Mouse (Mus musculus): Measurements from ENCODE around the gene Haus6. TPM values are rescaled to one million over a fixed set of nuclear protein-coding genes. Genes with fewer than 3 reads are reported as not detected.
"Not testable (repeated sequence)": the region's sequence is repeated elsewhere in the genome, so short reads cannot be mapped to it uniquely, and the experiment has no call there.

Gene Haus6
- polyA plus RNA-seq (2015; fragmentation: Nextera tagmentation; extraction: Ambion mirVana) = 13.0 and 13.7 TPM in 2 replicates

DNA sequence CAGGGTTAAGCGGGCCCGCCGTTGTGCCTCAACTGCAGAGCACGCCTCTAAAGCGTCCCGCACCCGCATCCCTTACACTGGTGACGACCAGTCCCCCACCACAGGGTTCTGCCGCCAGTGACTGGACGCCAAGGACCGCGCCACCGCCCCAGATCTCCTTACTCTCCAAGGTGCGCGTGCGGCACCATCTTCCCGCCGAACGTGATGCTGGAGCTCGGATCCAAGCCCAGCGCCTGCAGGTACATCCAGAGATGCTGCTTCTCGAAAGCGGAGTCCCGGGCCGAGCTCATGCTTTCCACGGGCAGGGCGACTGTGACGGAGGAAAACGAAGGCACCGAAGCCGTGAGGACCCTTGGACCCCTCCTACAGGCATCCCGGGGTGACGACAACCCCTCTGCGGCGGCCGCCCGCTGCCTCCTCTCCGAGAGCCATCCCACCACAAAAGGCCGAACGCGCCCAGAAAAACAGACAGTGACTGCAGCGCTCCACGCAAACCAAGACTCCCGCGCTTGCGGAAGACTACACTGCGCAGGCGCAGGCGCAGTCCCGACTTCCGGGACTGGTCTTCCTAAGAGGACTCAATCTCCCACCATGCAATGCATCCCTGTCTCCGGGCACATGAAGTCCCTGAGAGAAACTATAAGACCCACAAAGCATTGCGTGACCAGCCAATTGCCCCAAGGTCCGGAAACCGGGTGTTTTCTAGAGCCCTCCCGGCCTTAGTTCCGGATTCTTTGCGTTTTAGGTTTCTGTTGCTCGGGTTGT, at the start of gene Haus6:
Gene Haus6, minus strand, starts transcription at position 532 of the 765 bp plus-strand sequence.
- under 1% methylated on average over 59 of the region's 59 CpGs for WGBS
- H3K9me3 ChIP-seq = no peaks in the 10 kb centered on the region

DNA sequence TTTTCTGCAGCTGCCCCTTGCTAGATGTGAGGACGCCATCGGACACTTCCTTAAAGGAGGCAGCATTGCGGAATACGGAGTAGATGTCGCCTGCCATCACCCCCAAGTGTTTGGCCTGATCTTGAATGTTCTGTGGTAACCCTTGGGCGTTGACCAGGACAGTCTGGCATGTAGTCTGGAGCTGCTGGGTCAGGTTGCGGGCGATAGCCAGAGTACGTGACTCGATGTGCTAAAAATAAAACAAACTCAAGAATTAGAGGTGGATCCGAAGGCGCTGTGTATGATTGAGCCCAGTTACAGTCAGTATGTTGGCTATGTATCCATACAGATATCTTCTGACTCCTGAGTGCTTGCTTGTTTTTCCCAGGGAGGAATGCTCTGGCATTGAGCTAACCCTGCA, 45.3 kb upstream of the Haus6 start:
- 93% methylated on average over 12 of the region's 12 CpGs for WGBS

More for the DNA sequence above, at the start of gene Haus6:
- Histone ChIP-seq H3K9ac (peak within 1 kb of the TSS; percentile 81), H3K4me3 (replicated peaks) (peak within 1 kb of the TSS; percentile 69), H3K27me3 (replicated peaks) (no peaks in the 10 kb centered on the region), H3K27ac (peak within 1 kb of the TSS; percentile 61), H3K36me3 (no peaks in the 10 kb centered on the region), H3K4me2 (replicated peaks) (peak within 1 kb of the TSS; percentile 77), H3K4me1 (replicated peaks) (no peaks in the 10 kb centered on the region)
- ATAC-seq = peak; percentile 100

DNA sequence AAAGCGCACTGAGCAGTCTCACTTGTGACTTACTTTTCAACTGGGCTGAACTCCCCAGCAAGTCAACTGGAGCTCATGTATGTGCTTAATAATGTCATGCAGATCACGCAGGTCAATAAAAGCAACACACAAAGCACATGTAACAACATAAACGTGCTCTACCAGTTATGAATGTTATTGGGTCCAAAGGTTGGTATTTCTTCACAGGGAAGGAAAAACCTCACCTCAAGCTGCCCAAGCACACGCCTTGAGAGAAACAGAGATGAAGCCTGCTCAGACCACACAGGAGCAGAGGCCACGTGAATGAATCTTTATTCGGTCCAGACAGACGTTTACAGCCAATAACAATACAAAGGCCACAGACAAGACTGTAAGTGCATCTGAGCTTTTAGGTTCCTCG, 44.6 kb upstream of the Haus6 start:
- not testable (repeated sequence) for H3K27ac ChIP-seq; H3K4me1 ChIP-seq (replicated peaks); H3K27me3 ChIP-seq (replicated peaks); H3K9me3 ChIP-seq; H3K9ac ChIP-seq; H3K4me3 ChIP-seq (replicated peaks); H3K4me2 ChIP-seq (replicated peaks)
- peaks cover 35% of the 10 kb centered on the region for H3K36me3 ChIP-seq
- ATAC-seq = peak; percentile 91
- WGBS = 82% methylated on average over 8 of the region's 8 CpGs

More for the DNA sequence above, 45.3 kb upstream of the Haus6 start:
- H3K36me3 ChIP-seq = peaks cover 35% of the 10 kb centered on the region
- 0 out of 2 replicates have a peak, but pooled peaks have one; percentile 13 for ATAC-seq
- no peaks in the 10 kb centered on the region for H3K27me3 ChIP-seq (replicated peaks)
- H3K4me3 ChIP-seq (replicated peaks) = no peak overlapping the region
- H3K9ac ChIP-seq = no peak overlapping the region
- no peaks in the 10 kb centered on the region for H3K9me3 ChIP-seq
- no peak overlapping the region for H3K27ac ChIP-seq
- H3K4me1 ChIP-seq (replicated peaks) = no peaks in the 10 kb centered on the region
- H3K4me2 ChIP-seq (replicated peaks) = no peak overlapping the region

DNA sequence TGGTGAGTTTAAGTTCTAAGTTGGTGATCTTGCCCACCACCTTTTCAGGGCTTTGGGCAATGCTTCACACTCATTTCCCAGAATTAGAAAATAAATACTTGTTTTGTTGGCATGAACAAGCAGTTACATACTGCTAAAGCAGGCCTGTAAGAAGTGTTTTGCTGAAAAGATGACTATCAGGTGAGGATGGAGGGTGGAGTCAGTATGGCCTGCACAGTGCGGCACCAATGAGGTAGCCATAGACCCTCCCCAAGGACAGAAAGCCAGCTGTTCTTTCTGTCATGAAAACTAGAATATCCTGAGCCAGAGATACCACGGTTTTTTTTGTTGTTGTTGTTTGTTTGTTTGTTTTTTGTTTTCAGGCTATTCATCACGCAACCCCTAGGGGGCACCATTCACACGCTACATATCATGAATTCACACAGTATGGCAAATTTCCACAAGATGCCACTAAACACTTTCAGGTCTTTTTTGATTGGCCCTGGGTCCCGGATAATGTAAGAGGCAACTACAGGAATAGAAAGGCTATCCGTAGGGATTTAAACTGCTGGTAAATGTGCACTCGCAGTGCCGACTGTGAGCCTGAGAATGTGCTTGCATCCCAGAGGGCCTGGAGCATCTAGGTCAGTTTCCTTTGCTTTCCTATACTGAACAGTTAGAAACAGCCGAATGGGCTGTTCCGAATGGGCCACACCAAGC, 40.0 kb upstream of the Haus6 start:
- H3K4me3 ChIP-seq (replicated peaks) = no peak overlapping the region
- no peak overlapping the region for H3K9ac ChIP-seq
- H3K4me1 ChIP-seq (replicated peaks) = no peaks in the 10 kb centered on the region
- 76% methylated on average over 10 of the region's 10 CpGs for WGBS
- H3K27me3 ChIP-seq (replicated peaks) = no peaks in the 10 kb centered on the region
- no peaks in the 10 kb centered on the region for H3K9me3 ChIP-seq
- H3K4me2 ChIP-seq (replicated peaks) = no peak overlapping the region
- ATAC-seq = no peak
- no peak overlapping the region for H3K27ac ChIP-seq
- H3K36me3 ChIP-seq = no peaks in the 10 kb centered on the region

DNA sequence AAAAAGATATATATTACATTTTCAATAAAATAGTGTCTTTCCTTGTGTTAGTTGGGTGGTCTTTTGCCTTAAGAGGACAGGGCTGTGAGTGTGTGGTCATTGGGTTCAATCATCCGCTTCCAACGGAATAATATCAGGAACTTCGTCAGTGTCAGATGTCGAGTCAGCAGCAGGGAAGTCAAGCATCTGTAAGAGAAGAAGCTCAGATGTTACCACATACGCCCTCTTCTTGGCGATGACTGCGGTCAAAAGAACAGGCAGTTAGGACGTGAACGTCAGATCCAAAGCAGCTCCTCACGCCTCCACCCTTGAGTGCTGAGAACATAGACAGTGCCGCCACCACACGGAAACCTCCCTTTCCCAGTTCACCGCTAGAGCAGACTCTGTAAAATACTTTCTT, 36.5 kb upstream of the Haus6 start:
- not testable (repeated sequence) for H3K4me1 ChIP-seq (replicated peaks); ATAC-seq; H3K4me3 ChIP-seq (replicated peaks); H3K4me2 ChIP-seq (replicated peaks); H3K9me3 ChIP-seq; H3K27ac ChIP-seq; H3K36me3 ChIP-seq; H3K27me3 ChIP-seq (replicated peaks); H3K9ac ChIP-seq
- 92% methylated on average over 11 of the region's 13 CpGs for WGBS

DNA sequence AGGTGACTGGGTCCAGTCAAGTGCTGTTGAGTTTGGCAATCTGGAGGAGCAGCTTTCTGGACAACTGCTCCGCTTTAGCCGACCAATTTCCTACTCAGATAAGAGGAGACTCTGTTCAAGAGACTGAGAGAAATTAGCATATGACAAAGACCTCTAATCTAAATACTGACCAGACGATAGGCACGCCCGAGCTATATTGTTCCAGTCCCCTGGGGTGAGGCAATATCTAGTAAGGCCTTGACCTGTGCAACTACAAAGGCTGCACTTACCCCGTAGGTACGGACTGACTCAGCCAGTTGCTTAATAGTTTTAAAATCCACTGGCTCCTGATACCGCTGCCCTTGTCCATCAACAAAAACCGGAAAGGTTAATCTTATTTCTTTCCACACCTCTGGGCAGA, 25.7 kb upstream of the Haus6 start:
- not testable (repeated sequence) for H3K4me2 ChIP-seq (replicated peaks); H3K27ac ChIP-seq; H3K4me3 ChIP-seq (replicated peaks); H3K9ac ChIP-seq; H3K4me1 ChIP-seq (replicated peaks); H3K27me3 ChIP-seq (replicated peaks); H3K36me3 ChIP-seq; H3K9me3 ChIP-seq; ATAC-seq
- 78% methylated on average over 9 of the region's 9 CpGs for WGBS

DNA sequence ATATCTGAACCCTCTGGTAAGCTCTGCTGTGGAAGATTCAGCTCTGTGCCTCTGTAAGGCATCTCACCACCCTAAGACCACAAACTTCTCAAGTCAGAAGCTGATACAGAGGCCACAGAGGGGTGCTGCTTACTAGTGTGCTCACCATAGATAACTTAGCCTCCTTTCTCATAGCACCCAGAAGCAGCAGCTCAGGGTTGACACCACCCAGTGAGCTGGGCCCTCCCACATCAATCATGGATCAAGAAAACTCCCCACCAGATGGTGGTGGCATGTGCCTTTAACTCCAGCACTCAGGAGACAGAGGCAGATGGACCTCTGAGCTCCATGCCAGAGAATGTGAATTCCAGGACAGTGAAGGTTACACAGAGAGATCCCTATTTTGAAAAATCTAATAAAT, 23.0 kb upstream of the Haus6 start:
- H3K9me3 ChIP-seq; H3K9ac ChIP-seq; H3K27ac ChIP-seq; H3K36me3 ChIP-seq; H3K4me1 ChIP-seq (replicated peaks); H3K4me2 ChIP-seq (replicated peaks); H3K27me3 ChIP-seq (replicated peaks); H3K4me3 ChIP-seq (replicated peaks): not testable (repeated sequence)
- peak; percentile 51; the same call in 1 of the 2 replicates for ATAC-seq

DNA sequence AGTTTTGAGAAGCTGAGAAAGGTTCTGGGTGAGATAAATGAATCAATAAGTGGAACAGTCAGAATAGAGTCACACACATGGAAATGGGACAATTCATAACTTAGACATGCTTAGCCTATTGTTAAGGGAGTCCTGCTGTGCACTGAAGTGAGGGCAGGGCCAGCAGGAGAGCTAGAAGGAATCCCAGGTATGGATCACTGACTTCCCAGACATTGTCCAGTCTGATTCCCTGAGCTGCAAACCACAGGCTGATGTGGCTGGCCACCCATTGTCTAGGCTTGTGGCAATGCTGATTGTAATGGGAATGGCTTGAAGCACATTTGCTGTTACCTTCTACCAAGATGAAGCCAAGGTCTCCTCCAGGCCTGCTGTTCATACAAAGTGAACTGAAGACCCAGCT, 22.5 kb upstream of the Haus6 start:
- H3K27ac ChIP-seq; H3K9ac ChIP-seq; H3K4me1 ChIP-seq (replicated peaks); H3K4me2 ChIP-seq (replicated peaks); H3K9me3 ChIP-seq; H3K36me3 ChIP-seq; H3K4me3 ChIP-seq (replicated peaks); ATAC-seq; H3K27me3 ChIP-seq (replicated peaks): not testable (repeated sequence)

DNA sequence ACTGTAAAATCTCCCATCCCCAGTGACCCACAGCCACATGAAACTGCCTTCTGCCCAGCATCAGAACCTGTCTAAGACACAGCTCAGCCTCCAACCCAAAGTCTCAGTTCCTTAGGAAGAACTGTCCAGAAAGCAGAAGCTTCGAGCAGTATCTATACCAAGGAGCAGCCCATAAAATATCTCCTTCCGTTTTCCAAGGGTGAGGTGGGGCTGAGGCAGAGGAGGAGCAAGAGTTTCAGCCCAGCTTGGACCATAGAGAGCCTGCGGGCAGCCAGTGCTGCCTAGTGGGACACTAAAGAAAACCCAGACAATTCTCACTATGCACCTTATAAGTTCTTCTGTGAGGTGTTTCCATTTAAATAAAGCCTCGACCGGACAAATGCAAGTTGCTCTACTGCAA, 20.7 kb upstream of the Haus6 start:
- WGBS = 69% methylated on average over 5 of the region's 5 CpGs
- not testable (repeated sequence) for H3K27me3 ChIP-seq (replicated peaks); H3K9me3 ChIP-seq; H3K4me2 ChIP-seq (replicated peaks); H3K27ac ChIP-seq; H3K36me3 ChIP-seq; H3K9ac ChIP-seq; H3K4me1 ChIP-seq (replicated peaks); H3K4me3 ChIP-seq (replicated peaks)
- peak; percentile 85 for ATAC-seq

DNA sequence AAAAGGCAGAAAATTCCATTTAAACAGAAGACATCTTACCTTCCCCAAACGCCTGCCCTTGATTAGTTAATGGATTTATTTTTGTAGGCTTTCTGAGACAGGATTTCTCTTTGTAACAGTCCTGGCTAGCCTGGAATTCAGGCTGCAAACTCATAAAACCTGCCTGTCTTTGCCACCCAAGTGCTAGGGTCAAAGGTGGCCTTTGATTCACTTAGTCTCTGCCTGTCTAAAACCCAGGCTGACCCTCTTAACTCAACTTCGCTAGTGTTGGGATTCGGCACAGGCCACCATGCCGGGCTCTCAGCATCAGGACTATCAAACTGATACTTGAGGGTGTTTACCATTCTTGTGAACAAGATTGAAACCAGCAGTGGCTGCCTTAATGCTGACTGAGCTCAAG, 20.0 kb upstream of the Haus6 start:
- no peak for ATAC-seq

DNA sequence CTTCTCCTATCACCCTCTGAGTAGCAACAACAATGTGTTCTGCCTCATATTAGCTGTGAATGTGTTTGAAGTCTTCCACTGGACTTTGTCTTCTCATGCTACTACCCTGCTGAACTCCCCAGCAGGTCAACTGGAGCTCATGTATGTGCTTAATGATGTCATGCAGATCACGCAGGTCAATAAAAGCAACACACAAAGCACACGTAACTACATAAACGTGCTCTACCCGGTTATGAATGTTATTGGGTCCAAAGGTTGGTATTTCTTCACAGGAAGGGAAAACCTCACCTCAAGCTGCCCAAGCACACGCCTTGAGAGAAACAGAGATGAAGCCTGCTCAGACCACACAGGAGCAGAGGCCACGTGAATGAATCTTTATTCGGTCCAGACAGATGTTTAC, 14.6 kb upstream of the Haus6 start:
- ATAC-seq = peak; percentile 93
- WGBS = 66% methylated on average over 7 of the region's 7 CpGs
- H3K4me3 ChIP-seq (replicated peaks); H3K9me3 ChIP-seq; H3K27me3 ChIP-seq (replicated peaks); H3K4me2 ChIP-seq (replicated peaks); H3K36me3 ChIP-seq; H3K9ac ChIP-seq; H3K4me1 ChIP-seq (replicated peaks): not testable (repeated sequence)
- 0 out of 2 replicates have a peak overlapping the region, but pooled peaks have one; percentile 40 for H3K27ac ChIP-seq

More for the DNA sequence above, 20.0 kb upstream of the Haus6 start:
- Histone ChIP-seq H3K4me1 (replicated peaks) (peaks cover 2% of the 10 kb centered on the region; the same call in 1 of the 2 replicates), H3K4me2 (replicated peaks) (no peak overlapping the region), H3K9me3 (no peaks in the 10 kb centered on the region), H3K27me3 (replicated peaks) (no peaks in the 10 kb centered on the region), H3K9ac (no peak overlapping the region), H3K27ac (no peak overlapping the region), H3K36me3 (no peaks in the 10 kb centered on the region), H3K4me3 (replicated peaks) (no peak overlapping the region)
- WGBS = 30% methylated on average over 4 of the region's 4 CpGs

DNA sequence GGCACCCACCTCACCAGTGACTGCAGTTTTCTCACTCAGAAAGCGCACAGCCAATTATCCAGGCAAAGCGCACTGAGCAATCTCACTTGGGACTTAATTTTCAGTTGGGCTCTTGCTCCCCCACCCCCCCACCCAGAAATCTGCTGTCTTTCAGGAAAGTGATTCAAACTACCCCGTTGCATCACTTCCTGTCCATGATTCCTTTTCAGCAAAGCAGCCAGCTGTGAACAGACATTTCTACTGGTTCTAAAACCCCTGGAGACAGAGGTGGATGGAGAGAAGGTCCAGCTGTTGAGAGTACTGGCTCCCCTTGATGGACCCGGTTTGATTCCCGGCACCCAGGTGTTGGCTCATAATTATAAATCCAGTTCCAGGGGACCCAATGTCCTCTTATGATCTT, 13.6 kb upstream of the Haus6 start:
- WGBS = 89% methylated on average over 5 of the region's 5 CpGs
- Histone ChIP-seq H3K9ac (no peak overlapping the region), H3K4me1 (replicated peaks) (no peaks in the 10 kb centered on the region), H3K4me2 (replicated peaks) (no peak overlapping the region), H3K27ac (no peak overlapping the region), H3K27me3 (replicated peaks) (no peaks in the 10 kb centered on the region), H3K9me3 (no peaks in the 10 kb centered on the region), H3K36me3 (no peaks in the 10 kb centered on the region), H3K4me3 (replicated peaks) (no peak overlapping the region)
- ATAC-seq = no peak

DNA sequence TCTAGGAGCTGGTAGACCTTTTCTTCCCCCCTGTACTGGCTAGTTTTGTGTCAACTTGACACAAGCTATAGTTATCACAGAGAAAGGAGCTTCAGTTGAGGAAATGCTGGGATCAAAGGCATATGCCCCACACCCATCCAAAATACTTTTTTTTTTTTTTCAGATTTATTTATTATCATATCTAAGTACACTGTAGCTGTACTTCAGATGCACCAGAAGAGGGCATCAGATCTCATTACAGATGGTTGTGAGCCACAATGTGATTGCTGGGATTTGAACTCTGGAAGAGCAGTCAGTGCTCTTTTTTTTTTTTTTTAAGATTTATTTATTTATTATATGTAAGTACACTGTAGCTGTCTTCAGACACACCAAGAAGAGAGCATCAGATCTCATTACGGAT, 10.7 kb upstream of the Haus6 start:
- not testable (repeated sequence) for H3K36me3 ChIP-seq; H3K27me3 ChIP-seq (replicated peaks); H3K9ac ChIP-seq; H3K4me1 ChIP-seq (replicated peaks); ATAC-seq; H3K4me3 ChIP-seq (replicated peaks); H3K27ac ChIP-seq; H3K4me2 ChIP-seq (replicated peaks); H3K9me3 ChIP-seq
- 87% methylated on average over 1 of the region's 1 CpGs for WGBS

Measured in intestine, embryonic 15.5 days (tissue).